Mouse (Mus musculus): ENCODE results near the gene Carhsp1.

The Carhsp1 gene

DNA sequence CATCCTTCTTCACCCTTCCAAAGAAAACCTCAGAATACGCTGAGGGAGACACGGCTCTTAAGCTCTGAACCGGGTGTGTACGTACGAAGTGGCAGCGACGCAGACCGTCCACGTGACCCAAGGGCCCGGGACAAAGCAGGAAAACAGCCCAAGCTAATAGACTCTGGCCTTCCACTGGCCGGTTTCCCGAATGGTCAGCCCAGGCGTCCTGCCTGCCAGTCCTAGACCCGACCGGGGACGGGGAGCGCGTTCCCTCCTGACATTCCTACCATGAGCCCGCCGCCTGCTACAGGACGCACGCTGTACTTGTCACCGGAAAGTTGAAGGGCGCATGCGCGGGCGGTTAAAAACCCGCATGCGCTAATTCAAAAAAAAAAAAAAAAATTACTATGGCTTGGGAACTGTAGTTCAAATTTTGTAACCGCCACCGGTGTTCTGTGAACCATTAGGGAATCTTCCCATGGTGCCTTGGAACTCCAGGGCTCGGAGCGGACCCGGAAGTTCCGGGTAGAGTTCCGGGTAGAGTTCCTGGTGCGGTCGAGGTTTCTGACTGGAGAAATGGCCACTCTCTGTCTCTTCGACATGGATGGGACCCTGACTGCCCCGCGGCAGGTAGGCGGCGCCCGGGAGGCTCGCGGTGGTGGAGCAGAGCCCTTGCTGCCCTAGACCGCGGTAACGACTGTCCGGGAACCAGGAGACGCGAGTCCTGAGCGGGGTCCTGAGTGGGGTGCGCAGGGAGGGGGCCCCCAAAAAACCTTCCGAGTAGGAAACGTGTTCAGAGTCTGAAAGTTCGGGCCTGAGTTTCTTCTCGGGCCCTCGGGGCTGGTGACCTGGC lies 34.5 kb downstream of the Carhsp1 start, which contains the start of the genes Pmm2 and Tmem186:
Gene Pmm2 (plus strand): TSS at position 458 of the 835 bp plus-strand sequence.
Gene Tmem186 (minus strand): TSS at position 496 of the 835 bp plus-strand sequence.
- peak; percentile 79 to 80 for DNase-seq

DNA sequence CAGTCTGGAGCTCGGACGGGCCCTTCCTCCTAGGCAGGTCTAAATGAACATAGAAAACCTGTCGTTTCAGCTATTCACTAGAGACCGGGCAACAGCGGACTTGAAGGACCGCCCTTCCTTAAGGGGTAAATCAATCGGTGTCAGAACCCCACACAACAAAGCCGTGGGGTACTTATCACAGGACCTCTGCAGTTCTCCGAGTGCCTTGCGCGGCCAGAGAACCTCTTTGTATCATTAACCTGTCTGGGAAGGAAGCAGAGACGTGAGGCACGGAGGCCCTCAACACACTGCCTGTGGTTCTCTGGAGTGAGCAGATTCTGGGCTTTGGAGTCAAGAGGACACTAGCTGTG lies 35.1 kb downstream of the Carhsp1 start:
- DNase-seq = no peak

DNA sequence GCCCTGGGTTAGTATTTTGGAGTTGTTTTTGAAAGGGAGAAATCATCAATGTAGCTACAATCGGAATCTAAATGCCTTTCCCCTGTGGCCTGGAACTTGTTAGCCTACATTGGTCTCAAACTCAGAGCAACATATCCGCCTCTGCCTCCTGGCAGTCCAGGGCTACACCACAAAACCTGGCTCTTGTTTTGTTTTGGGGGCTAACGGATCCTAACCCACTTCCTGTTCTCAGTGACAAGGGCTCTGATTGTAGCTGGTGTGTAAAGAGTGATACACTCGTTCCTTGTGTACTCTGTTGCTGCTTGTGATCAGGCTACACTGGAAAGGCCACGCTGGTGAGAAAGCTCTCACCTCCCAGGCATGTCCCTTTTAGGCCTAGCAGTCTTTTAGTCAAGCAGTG lies 40.5 kb downstream of the Carhsp1 start:
- DNase-seq = peak in 1 of 2 experiments; percentile 32

DNA sequence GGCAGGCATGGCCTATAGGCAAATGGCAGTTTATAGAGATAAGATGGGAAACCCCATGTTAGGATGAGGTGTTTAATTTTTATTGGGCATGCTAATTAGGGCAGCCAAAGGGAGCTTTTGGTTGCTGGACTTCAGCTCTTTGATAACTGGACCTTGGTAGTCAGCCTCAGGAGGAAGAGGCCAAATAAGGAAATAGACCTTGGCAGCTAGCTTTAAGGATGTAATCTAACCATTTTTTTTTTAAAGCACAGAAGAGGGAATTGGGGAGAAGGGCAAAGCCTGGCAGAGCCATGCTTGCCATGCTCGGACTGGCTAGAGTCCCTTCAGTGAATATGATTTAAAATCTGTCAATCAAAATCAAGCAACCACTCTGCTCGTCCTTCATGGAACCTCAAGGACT lies 41.5 kb downstream of the Carhsp1 start:
- no peak for DNase-seq

DNA sequence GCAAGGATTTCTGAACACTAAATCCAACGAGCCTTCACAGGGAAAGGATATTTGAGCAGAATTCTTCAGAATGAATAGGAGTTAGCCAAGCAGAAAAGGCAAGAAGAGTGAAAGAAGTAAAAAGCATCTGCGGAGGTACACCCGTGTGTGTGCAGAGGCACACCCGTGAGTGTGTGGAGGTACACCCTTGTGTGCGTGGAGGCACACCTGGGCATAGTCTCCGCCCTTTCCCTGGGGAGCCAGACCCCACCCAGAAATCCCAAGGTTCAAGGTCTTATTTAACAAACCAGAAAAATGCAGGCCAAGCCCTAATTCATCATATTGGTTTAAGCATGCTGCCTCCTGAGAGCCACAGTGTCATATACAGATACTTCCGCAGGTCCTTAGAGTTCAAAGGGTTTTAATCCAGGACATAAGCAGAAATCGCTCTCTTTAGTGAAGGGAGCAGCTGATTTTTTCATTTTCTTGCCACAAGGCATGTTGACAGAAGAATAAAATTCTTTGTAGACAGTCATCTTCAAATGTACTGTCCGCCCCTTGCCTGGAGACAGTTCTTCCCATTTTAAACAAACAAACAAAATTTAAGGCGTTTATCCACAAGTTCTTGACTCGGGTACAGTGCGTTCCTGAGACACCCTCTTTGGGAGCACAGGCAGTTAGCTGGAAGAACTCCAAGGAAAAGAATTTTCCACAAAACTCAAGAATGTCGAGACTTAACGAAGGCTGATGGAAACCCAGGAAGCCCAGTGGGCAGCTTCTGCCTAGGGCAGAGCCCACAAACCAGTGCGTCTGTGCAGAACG lies 51.4 kb downstream of the Carhsp1 start:
- DNase-seq = no peak

DNA sequence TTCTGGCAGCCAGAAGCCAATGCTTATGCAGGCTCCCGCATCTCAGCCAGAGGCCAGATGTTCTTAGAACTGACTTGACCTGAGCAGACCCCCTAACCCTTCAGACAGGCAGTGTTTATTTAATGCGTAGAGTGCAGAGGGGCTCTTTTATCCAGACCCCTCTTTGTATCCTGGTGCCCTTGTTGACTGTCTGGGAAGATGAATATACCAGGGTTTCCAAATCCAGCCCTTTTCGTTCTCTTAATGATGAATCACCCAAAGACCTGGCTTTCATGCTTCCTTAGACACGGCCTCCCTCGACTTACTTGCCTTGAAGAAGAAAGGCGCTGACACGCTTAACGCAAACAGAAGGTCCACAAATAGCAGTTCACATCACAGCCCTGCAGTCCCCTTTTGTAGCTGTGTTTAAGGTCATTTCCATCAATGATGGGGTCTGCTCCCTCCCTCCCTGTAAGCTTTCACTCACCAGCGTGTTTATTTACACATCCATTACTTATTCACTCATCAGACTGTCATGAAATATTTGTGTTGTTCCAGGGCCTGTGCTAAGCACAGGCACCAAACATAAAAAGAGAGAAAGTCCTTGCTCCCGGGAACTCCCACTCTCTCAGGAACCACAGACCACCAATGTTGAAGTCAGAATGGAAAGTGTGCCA lies 52.2 kb downstream of the Carhsp1 start:
- no peak for DNase-seq

DNA sequence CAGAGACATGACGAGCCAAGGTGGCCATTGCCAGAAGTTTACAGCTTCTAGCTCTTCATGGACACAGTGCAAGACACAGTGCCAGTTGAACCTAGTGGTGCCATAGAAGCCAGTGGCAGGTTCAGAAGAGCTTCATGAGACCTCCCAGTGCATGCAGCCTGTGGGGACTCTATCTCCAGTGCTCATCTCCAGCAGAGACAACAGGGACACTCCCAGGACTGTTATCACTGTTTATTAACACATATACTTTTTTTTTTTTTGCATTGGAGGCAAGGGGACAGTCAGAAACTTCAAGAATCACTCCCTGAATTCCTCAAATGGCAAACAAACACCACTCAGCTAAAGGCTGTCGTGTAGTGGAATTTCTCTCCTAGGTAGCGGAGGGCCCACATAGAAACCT lies 58.5 kb downstream of the Carhsp1 start:
- DNase-seq = no peak

DNA sequence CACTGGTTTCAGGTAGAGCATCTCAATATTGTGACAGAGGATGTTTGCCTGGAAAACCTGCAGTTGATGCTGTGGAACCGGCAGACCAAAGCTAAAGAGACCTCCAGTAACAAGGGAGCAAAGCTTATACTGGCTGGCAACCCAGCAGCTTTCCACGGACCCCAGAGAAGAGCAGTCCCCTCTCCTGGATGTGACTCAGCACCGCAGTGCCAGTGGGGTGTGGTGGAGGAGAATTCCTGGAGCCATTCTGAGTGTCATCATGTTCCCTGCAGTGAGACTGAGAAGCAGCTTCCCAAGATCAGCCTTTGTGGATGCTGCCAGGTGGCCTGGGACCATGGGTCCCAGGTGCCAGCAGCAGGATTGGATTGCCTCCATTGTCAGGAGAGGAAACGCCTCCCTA lies 58.9 kb downstream of the Carhsp1 start:
- DNase-seq = no peak

DNA sequence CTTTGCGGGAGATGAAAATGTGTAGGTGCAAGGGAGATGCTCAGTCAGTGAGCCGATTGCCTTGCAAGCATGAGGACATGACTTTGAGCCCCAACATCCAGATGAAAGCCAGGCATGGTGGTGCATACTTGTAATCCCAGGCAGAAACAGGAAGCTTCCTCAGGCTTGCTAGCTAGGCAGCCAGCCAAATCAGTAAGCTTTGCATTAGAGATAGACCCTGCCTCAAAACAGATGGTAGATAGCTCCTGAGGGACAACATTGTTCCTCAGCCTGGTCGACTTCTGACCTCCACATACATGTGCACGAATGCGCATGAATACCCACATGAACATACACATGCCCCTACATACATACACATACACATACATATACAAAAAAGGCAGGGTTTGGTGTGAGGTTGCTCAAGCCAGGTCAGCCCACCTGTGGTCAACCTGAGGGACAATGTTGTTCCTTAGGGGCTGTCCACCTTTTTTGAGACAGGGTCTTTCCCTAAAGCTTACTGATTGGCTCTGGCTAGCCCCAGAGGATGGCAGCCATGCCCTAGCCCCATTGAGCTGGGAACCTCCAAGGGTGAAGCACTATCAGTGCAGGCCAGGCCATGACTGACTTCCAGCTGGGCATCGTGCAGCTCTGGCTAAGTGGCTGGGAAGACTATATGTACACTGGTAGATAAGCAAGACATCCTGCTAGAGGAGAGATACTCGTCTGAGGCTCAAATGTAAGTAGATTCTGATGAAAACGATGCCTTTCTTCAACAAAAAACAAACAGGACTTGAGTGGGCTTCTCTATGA lies 59.5 kb downstream of the Carhsp1 start:
- DNase-seq = no peak

DNA sequence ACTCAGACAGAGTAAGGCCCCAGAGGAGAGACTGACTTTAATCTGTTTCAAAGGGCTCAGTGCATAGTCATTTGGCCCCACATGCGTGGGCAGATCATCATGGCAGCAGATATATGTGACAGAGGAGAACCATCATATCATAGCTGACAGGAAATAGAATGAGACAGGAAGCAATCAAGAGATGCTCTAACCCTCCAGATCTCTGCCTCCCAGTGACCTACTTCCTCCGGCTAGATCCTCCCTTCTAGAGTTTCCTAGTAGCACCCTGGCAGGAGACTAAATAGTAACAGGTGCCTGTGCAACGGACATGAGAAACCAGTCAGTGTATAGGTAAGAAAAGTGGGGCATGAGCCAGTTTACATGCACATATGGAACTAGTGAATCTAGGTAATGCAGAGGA lies 61.6 kb downstream of the Carhsp1 start:
- peak; percentile 24 to 48 for DNase-seq

Data from thymus, postnatal 36 days (tissue).